Mouse (Mus musculus) 416B (cell line): Measurements from ENCODE around the gene Il6ra.

Experiments
- DNase-seq: peaks from one replicate; pipeline ENCODE4 v3.0.0; 2011; ENCODE audit warnings: low read depth

Gene Il6ra

GRCm38 (mm10) chr3:89912543-89913391 lies at the start of gene Il6ra:
Gene Il6ra, minus strand, starts transcription at chr3:89913196.
- DNase-seq = peak; percentile 92

- DNase-seq = no peak
Observed at GRCm38 (mm10) chr3:89962059-89962750, 49.2 kb upstream of the Il6ra start.

- DNase-seq = peak; percentile 93
Observed at GRCm38 (mm10) chr3:89961436-89961835, 48.4 kb upstream of the Il6ra start.

GRCm38 (mm10) chr3:89960469-89960868 lies 47.5 kb upstream of the Il6ra start:
- DNase-seq = no peak

DNA sequence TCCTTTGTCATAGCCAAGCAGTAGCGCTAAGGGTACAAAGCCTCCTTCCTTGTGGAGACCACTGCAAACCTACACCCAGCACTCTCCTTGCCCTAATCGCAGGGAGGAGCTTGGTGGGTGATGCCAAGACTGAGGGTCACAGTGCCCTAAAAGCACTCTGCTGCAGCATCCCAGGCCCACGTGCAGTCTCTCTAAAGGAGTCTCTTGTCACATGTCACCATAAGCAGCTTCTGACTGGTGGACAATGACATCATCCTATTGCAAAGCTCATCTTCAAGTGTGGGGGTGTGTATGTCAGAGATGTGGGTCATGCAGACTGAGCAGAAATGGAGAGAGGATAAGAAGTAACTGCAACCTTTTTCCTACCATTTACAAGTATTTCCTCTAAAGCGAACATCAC lies 46.4 kb upstream of the Il6ra start:
- DNase-seq = no peak

- no peak for DNase-seq
Observed at GRCm38 (mm10) chr3:89957880-89958279, 44.9 kb upstream of the Il6ra start.

- DNase-seq = no peak
Observed at GRCm38 (mm10) chr3:89956177-89956971, 43.4 kb upstream of the Il6ra start.

GRCm38 (mm10) chr3:89953420-89953819 lies 40.4 kb upstream of the Il6ra start:
- peak; percentile 82 for DNase-seq

DNA sequence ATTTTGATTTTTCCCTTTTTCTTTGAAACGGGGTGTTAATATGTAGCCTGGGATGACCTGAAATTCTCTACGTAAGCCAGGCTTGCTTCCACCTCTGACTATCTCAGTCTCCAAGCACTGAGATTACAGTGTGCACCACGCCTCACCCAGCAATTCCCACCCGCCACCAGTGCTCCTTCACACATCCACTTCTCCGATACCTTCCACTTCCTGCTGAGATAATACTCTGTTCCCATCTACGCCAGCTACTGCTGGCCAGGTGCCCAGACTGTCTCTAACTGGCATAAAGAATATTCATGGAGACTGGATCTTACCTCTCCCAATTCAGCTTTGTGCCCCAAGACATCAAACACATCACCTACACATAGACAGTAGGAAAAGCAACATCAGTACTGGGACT lies 35.7 kb upstream of the Il6ra start:
- no peak for DNase-seq

GRCm38 (mm10) chr3:89948021-89948420 lies 35.0 kb upstream of the Il6ra start:
- DNase-seq = no peak

- no peak for DNase-seq
Observed at GRCm38 (mm10) chr3:89945026-89945425, 32.0 kb upstream of the Il6ra start.

DNA sequence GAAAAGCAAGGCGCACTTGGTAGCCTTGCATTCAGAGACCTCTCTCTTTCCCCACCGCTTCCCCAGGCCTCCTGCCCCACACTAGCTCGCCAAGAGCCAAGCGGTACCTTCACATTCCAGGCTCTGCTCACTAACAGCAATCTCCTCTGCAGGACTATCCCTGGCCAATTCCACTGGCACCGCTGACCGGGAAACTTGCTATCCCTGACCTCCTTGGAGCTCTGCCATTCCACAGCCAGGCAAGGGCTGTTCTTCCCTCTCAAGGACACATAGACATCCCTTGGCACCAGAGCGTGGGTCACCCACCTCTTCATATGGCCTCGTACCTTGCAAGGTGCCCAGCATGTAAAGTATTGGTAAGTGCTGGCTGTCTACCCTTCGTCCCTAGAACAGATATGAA lies 29.9 kb upstream of the Il6ra start:
- DNase-seq = no peak

DNA sequence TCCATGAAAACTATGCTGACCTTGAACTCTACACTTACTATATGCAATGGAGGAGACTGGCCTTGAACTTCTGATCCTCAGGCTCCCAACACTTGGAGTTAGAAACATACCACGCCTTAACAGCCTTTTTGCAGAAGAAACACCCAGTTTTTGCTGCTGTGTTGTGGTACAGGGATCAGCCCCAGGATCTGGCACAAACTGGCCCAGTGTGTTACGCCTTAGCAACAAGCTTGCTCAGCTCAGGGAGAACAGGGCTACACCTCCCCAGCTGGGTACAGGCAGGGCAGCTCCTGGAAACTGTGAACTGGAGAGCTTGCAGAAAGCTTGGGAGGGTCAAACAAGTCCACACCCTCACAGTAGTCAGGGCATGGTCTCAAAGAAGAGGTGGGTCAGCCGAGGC lies 23.5 kb upstream of the Il6ra start:
- DNase-seq = no peak

DNA sequence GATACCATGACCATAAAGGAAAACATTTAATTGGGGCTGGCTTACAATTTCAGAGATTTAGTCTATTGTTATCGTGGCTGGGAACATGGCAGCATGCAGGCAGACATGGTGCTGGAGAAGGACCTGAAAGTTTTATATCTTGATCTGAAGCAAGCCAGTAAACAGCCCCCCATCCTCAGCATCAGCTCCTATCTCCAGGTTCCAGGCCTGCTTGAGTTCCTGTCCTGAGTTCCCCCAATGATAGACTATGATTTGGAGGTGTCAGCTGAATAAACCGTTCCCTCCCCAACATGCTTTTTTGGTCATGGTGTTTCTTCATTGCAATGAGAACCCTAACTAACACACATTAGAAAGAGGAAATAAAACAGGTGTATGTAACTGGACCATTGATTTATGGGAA lies 19.9 kb upstream of the Il6ra start:
- DNase-seq = no peak

GRCm38 (mm10) chr3:89928956-89929355 lies 16.0 kb upstream of the Il6ra start:
- no peak for DNase-seq

DNA sequence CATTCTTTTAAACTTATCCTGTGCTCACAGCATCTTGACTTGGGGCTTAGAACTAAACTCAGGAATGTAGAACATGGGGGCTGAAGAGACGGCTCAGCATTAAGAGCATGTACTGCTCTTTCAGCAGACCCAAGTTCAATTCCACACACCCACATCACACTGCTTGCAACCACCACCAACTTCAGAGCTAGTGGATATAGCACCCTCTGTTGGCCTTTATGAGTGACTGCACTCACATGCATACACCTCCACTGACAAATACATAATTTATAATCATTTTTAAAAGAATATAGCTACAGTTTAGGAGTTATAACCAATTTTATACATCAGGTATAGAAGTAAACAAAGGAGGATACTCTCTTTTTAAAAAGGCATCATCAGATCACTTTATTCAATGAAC lies 13.4 kb upstream of the Il6ra start:
- DNase-seq = peak; percentile 39

- DNase-seq = no peak
Observed at GRCm38 (mm10) chr3:89920711-89921110, 7.7 kb upstream of the Il6ra start.

DNA sequence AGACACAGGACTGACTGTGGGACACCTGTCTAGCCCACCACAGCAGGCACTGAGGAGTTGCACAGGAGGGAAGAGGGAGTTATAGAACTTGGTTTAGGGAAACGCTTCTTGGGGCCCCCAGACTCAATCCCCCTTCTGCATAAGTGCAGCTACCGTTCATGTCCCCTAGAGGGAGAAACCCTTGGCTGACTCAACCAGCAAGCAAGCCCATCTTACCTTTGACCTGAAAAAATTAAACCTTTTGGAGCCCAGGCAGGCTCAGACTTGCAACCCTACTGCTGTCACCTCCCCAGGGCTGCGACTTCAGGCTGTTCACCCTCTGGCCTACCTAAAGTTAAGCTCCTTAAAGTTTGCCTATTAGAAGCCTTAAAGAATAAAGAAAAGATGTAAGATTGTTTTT lies 4.4 kb upstream of the Il6ra start:
- no peak for DNase-seq

DNA sequence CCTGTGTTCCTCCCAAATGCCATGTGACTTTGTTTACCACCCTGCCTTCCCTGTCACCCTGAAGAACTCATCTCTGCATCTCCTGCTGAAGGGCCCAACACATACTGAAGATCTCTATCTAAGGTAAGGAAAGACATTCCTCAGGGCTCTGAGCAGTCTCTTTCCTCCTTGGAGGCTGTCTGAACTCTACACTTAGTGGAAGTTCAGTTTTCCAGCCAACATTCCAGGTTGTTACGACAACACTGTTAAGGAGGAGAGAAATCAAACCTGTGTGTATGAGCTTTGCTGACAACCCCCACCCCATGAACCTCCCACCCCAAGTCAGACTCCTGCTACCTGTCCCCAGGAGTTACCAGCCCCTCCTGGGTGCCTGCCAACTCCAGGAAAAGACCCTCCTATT lies 3.6 kb upstream of the Il6ra start:
- no peak for DNase-seq

DNA sequence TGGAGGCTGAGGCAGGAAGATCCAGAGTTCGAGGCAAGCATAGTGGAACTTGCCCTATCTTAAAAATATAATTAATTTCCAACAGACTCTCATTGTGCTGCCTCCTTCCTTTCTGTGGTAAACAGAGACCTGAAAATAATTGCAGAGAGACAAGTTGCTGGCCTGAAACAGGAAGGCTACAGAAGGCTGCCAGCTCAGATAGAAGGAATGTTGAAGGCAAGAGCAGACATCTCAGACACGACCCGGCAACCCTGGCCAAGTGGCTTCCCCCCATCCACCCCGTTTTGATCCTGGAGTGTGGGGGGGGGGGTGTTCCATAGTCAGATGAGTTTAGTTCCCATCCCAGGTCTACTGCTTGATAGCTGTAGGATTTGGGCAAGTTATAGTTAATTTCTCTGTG lies 1.7 kb upstream of the Il6ra start:
- DNase-seq = peak; percentile 57

DNA sequence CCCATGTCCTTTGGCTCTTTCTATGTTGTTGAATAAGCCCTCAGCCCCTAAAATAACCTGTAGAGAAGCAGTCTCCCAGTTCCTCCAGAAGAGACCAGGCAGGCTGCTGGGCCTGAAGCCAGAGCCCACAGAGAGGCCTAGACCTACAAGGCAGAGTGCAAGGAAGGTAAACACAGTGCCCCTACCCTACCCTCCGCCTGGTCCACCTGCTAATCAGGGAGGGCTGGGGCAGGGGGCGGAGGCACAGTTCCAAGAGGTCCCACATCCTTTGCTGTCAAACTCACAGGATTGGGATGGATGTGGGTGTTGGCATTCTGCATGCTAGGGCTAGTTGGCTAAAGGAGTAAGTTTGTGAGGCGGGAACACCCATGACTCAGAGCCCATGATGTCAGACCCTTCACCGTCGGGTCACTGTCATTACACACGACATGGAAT lies 871 bp downstream of the Il6ra start:
- DNase-seq = peak; percentile 82

- DNase-seq = peak; percentile 58
Observed at GRCm38 (mm10) chr3:89911207-89911606, 1.8 kb downstream of the Il6ra start.
